Mouse (Mus musculus): Measurements from ENCODE around the gene Gm4305. TPM values are rescaled to one million over a fixed set of nuclear protein-coding genes. Genes with fewer than 3 reads are reported as not detected.
"Not testable (repeated sequence)": the region's sequence is repeated elsewhere in the genome, so short reads cannot be mapped to it uniquely, and the experiment has no call there.

Gm4305 gene
- polyA plus RNA-seq (2015; fragmentation: Nextera tagmentation; extraction: Ambion mirVana): not detected in 2 replicates

GRCm38 (mm10) chr10:100350793-100351192 lies at the start of gene Gm4305:
Gene Gm4305, plus strand, starts transcription at chr10:100351093.
- no CpG with 5 or more reads among the region's 3 CpGs for WGBS
- not testable (repeated sequence) for H3K9me3 ChIP-seq (replicated peaks); H3K27ac ChIP-seq; H3K9ac ChIP-seq; H3K4me2 ChIP-seq; H3K27me3 ChIP-seq; H3K36me3 ChIP-seq; ATAC-seq (replicated peaks; ENCODE audit: insufficient number of reproducible peaks, insufficient read depth, low FRiP score, low read depth); H3K4me3 ChIP-seq; H3K4me1 ChIP-seq (replicated peaks)

- H3K4me2 ChIP-seq; H3K4me1 ChIP-seq (replicated peaks); H3K36me3 ChIP-seq; H3K9ac ChIP-seq; H3K27ac ChIP-seq; H3K9me3 ChIP-seq (replicated peaks); H3K4me3 ChIP-seq; H3K27me3 ChIP-seq; ATAC-seq (replicated peaks; ENCODE audit: insufficient number of reproducible peaks, insufficient read depth, low FRiP score, low read depth): not testable (repeated sequence)
- WGBS: no CpG with 5 or more reads among the region's 2 CpGs
Measured at GRCm38 (mm10) chr10:100335376-100335775, 15.5 kb upstream of the Gm4305 start, which contains the start of gene Gm4301. Gene Gm4301, plus strand, starts transcription at chr10:100335676.

DNA sequence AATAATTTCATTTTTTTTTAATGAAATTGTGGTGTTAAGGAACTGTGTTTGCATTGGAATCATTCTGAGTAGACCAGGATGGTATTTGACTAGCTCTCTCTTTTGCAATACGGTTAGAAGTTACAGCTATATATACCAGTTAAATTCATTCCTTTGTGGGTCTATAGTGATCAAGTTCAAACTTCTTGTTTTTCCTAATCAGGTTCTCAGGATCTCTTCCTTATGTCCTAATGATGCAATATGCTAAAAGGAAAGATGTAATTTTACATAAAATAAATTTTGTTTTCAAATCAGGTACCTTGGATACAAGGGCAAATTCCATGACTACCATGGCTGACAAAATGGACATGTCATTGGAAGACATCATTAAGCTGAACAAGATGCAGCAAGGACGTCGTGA lies 10.4 kb upstream of the Gm4305 start, which contains the start of gene Gm4302:
Gm4302 (plus strand) TSS at position 301 of the 400 bp plus-strand sequence.
- ATAC-seq (replicated peaks; ENCODE audit: insufficient number of reproducible peaks, insufficient read depth, low FRiP score, low read depth); H3K4me1 ChIP-seq (replicated peaks); H3K4me3 ChIP-seq; H3K9ac ChIP-seq; H3K4me2 ChIP-seq; H3K27ac ChIP-seq; H3K9me3 ChIP-seq (replicated peaks); H3K36me3 ChIP-seq; H3K27me3 ChIP-seq: not testable (repeated sequence)
- no CpG with 5 or more reads among the region's 3 CpGs for WGBS

DNA sequence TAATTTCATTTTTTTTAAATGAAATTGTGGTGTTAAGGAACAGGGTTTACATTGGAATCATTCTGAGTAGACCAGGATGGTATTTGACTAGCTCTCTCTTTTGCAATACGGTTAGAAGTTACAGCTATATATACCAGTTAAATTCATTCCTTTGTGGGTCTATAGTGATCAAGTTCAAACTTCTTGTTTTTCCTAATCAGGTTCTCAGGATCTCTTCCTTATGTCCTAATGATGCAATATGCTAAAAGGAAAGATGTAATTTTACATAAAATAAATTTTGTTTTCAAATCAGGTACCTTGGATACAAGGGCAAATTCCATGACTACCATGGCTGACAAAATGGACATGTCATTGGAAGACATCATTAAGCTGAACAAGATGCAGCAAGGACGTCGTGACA lies 5.2 kb upstream of the Gm4305 start, which contains the start of gene Gm4303:
Gm4303 (plus strand) TSS at position 301 of the 400 bp plus-strand sequence.
- H3K4me3 ChIP-seq; H3K27ac ChIP-seq; H3K4me2 ChIP-seq; H3K9me3 ChIP-seq (replicated peaks); H3K9ac ChIP-seq; H3K36me3 ChIP-seq; H3K4me1 ChIP-seq (replicated peaks); H3K27me3 ChIP-seq; ATAC-seq (replicated peaks; ENCODE audit: insufficient number of reproducible peaks, insufficient read depth, low FRiP score, low read depth): not testable (repeated sequence)
- whole genome bisulfite sequencing: no CpG with 5 or more reads among the region's 3 CpGs

DNA sequence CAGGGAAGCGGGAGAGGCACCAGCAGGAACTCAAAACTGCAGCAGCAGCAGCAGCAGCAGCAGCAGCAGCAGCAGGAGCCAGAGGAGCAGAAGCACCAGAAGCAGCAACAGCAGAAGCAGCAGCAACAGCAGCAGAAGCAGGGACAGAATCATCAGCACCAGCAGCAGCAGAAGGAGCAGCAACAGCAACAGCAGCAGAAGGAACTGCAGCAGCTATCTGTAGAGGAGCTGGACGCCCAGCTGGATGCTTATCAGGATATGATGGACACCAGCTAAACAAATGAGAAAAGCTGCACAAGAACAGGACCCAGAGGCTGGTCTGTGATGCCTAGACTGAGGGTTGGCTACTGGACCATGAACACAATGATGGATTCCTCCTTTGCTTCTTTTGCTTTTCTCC lies 5.9 kb downstream of the Gm4305 start:
- H3K4me1 ChIP-seq (replicated peaks); H3K27me3 ChIP-seq; H3K9ac ChIP-seq; H3K36me3 ChIP-seq; ATAC-seq (replicated peaks; ENCODE audit: insufficient number of reproducible peaks, insufficient read depth, low FRiP score, low read depth); H3K4me3 ChIP-seq; H3K27ac ChIP-seq; H3K4me2 ChIP-seq; H3K9me3 ChIP-seq (replicated peaks): not testable (repeated sequence)
- 57% methylated on average over 2 of the region's 2 CpGs for WGBS

DNA sequence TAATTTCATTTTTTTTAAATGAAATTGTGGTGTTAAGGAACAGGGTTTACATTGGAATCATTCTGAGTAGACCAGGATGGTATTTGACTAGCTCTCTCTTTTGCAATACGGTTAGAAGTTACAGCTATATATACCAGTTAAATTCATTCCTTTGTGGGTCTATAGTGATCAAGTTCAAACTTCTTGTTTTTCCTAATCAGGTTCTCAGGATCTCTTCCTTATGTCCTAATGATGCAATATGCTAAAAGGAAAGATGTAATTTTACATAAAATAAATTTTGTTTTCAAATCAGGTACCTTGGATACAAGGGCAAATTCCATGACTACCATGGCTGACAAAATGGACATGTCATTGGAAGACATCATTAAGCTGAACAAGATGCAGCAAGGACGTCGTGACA lies 10.1 kb downstream of the Gm4305 start, which contains the start of gene Gm4307:
Gm4307 (plus strand) TSS at position 301 of the 400 bp plus-strand sequence.
- no CpG with 5 or more reads among the region's 3 CpGs for whole genome bisulfite sequencing
- not testable (repeated sequence) for H3K4me3 ChIP-seq; ATAC-seq (replicated peaks; ENCODE audit: insufficient number of reproducible peaks, insufficient read depth, low FRiP score, low read depth); H3K9me3 ChIP-seq (replicated peaks); H3K27me3 ChIP-seq; H3K27ac ChIP-seq; H3K9ac ChIP-seq; H3K4me2 ChIP-seq; H3K4me1 ChIP-seq (replicated peaks); H3K36me3 ChIP-seq

GRCm38 (mm10) chr10:100382460-100382859 lies 31.6 kb downstream of the Gm4305 start, which contains the start of gene Gm4312:
Gene Gm4312, minus strand, starts transcription at chr10:100382560.
- H3K4me1 ChIP-seq (replicated peaks); H3K9me3 ChIP-seq (replicated peaks); H3K27me3 ChIP-seq; H3K27ac ChIP-seq; H3K4me2 ChIP-seq; H3K36me3 ChIP-seq; H3K4me3 ChIP-seq; H3K9ac ChIP-seq; ATAC-seq (replicated peaks; ENCODE audit: insufficient number of reproducible peaks, insufficient read depth, low FRiP score, low read depth): not testable (repeated sequence)
- WGBS: no CpG with 5 or more reads among the region's 2 CpGs

Other genes starting within 250 kb of the Gm4305 start
- gene Gm4301, start 15.4 kb upstream of the Gm4305 start, polyA plus RNA-seq (2015; fragmentation: Nextera tagmentation; extraction: Ambion mirVana): not detected in 2 replicates
- gene Gm4302, start 10.3 kb upstream of the Gm4305 start, polyA plus RNA-seq (2015; fragmentation: Nextera tagmentation; extraction: Ambion mirVana): not detected in 2 replicates
- not detected in 2 replicates for gene Gm4303, start 5.1 kb upstream of the Gm4305 start, polyA plus RNA-seq (2015; fragmentation: Nextera tagmentation; extraction: Ambion mirVana)
- not detected in 2 replicates for gene Gm4307, start 10.2 kb downstream of the Gm4305 start, polyA plus RNA-seq (2015; fragmentation: Nextera tagmentation; extraction: Ambion mirVana)
- gene Gm4312, start 31.5 kb downstream of the Gm4305 start, polyA plus RNA-seq (2015; fragmentation: Nextera tagmentation; extraction: Ambion mirVana): not detected in 2 replicates
- 13.6 and 15.2 TPM in 2 replicates for gene Tmtc3, start 136.3 kb downstream of the Gm4305 start, polyA plus RNA-seq (2015; fragmentation: Nextera tagmentation; extraction: Ambion mirVana)
- 2.7 and 2.8 TPM in 2 replicates for gene Cep290, start 136.5 kb downstream of the Gm4305 start, polyA plus RNA-seq (2015; fragmentation: Nextera tagmentation; extraction: Ambion mirVana)
- 5.9 and 8.7 TPM in 2 replicates for gene 4930430F08Rik, start 239.3 kb downstream of the Gm4305 start, polyA plus RNA-seq (2015; fragmentation: Nextera tagmentation; extraction: Ambion mirVana)
- not detected in 2 replicates for gene 1700017N19Rik, start 239.4 kb downstream of the Gm4305 start, polyA plus RNA-seq (2015; fragmentation: Nextera tagmentation; extraction: Ambion mirVana)